Mouse (Mus musculus) forebrain, postnatal 0 days (tissue): ENCODE measurements around the gene Iscu. TPM values are rescaled to one million over a fixed set of nuclear protein-coding genes. Genes with fewer than 3 reads are reported as not detected.
A peak's percentile ranks its signal among the peaks of the same experiment; 100 is the strongest.

Source experiments
- ATAC-seq: fragments of 200-750 bp; cut with Nextera tagmentation; 2 replicates; pipeline ENCODE4 v1.8.0; 2017; ENCODE audit warnings: mild to moderate bottlenecking, moderate library complexity
- DNase-seq: peaks from one replicate; pipeline ENCODE4 v3.0.0-alpha.2; 2015
- H3K27ac ChIP-seq: fragments of 300-500 bp; sonication (generic); 2 replicates; pipeline ENCODE4 v1.5.1; 2014; ENCODE audit warnings: low read depth, mild to moderate bottlenecking, antibody characterized with exemption, low read length, moderate library complexity, mixed read lengths
- H3K27me3 ChIP-seq: fragments of 300-500 bp; sonication (generic); 2 replicates; pipeline ENCODE4 v1.6.1; 2014; ENCODE audit warnings: mild to moderate bottlenecking, low read length, mixed read lengths; ENCODE audit not compliant: insufficient read depth
- H3K36me3 ChIP-seq: fragments of 300-500 bp; sonication (generic); 2 replicates; pipeline ENCODE4 v1.6.1; 2014; ENCODE audit warnings: mild to moderate bottlenecking, moderate library complexity; ENCODE audit not compliant: insufficient read depth
- H3K4me1 ChIP-seq: fragments of 300-500 bp; sonication (generic); 2 replicates; pipeline ENCODE4 v1.6.1; 2014; ENCODE audit warnings: antibody characterized with exemption; ENCODE audit not compliant: insufficient read depth
- H3K4me2 ChIP-seq: fragments of 300-500 bp; sonication (generic); 2 replicates; pipeline ENCODE4 v1.6.1; 2014; ENCODE audit warnings: low read depth, mild to moderate bottlenecking, moderate library complexity
- H3K4me3 ChIP-seq: fragments of 300-500 bp; sonication (generic); 2 replicates; pipeline ENCODE4 v1.5.1; 2014; ENCODE audit warnings: low read depth, low read length, mixed read lengths
- H3K9ac ChIP-seq: fragments of 300-500 bp; sonication (generic); 2 replicates; pipeline ENCODE4 v1.6.1; 2014; ENCODE audit warnings: mild to moderate bottlenecking
- H3K9me3 ChIP-seq: fragments of 300-500 bp; sonication (generic); 2 replicates; pipeline ENCODE4 v1.6.1; 2016; ENCODE audit warnings: low read length
- CTCF ChIP-seq: sonication (generic); IDR thresholded peaks from 2 replicates; pipeline ENCODE4 v1.5.1; 2016; ENCODE audit warnings: antibody characterized with exemption, control low read depth, low read depth
- WGBS: fragments of 180-500 bp; shearing (Covaris S2); extraction: QIAGEN DNeasy Blood & Tissue Kit; methylation state at CpG from one replicate; pipeline ENCODE4 v1.1.7; 2014; 5-methylcytosine and 5-hydroxymethylcytosine counted together
- polyA plus RNA-seq: library from polyadenylated mRNA; unstranded; fragments of >200 nt; fragmentation: Nextera tagmentation; extraction: Ambion mirVana; gene quantifications from 2 replicates; pipeline ENCODE4 v1.2.1, GENCODE M21; 2015
- total RNA-seq: library from RNA; depleted of rRNA; stranded (reverse); fragments of >200 nt; gene quantifications from 2 replicates; pipeline ENCODE4 v1.2.3, GENCODE M21; 2014; rRNA removed

The Iscu gene
- total and polyA plus RNA-seq, 2 experiments from 2014 or later = 67.2 to 98.9 TPM

DNA sequence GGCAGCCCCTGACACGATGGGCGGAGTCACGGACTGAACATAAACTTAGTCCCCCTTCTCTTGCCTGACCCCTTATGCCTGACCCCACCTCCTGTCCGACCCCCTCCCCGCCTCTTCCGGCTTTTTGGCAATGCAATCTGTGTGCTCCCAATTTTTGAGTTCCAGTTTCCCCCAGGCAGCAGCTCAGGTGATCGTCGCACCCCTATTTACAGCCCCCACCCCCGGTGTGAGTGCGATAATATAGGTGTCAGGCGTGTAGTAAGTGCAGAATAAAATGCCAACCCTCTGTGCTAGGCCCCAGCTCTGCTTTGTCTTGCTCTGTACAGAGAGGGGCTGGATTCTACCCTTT is 42.5 kb downstream of the Iscu start:
- H3K9ac ChIP-seq = no peak overlapping the region
- no peak for TF ChIP-seq CTCF
- no peak overlapping the region for H3K4me2 ChIP-seq
- H3K9me3 ChIP-seq = no peaks in the 10 kb centered on the region
- 56% methylated on average over 11 of the region's 11 CpGs for WGBS
- H3K4me1 ChIP-seq = 0 out of 2 replicates have a peak, but pooled peaks cover 2% of the 10 kb centered on the region
- ATAC-seq (no peak), DNase-seq (no peak)
- H3K4me3 ChIP-seq = no peak overlapping the region
- no peak overlapping the region for H3K27ac ChIP-seq
- no peaks in the 10 kb centered on the region for H3K36me3 ChIP-seq
- no peaks in the 10 kb centered on the region for H3K27me3 ChIP-seq

GRCm38 (mm10) chr5:113815638-113816152 is 43.1 kb downstream of the Iscu start:
- ATAC-seq (no peak), DNase-seq (peak; percentile 76)
- Histone ChIP-seq H3K4me1 (0 out of 2 replicates have a peak, but pooled peaks cover 2% of the 10 kb centered on the region), H3K9ac (0 out of 2 replicates have a peak overlapping the region, but pooled peaks have one; percentile 18), H3K27ac (no peak overlapping the region), H3K27me3 (no peaks in the 10 kb centered on the region), H3K4me3 (no peak overlapping the region), H3K36me3 (no peaks in the 10 kb centered on the region), H3K4me2 (no peak overlapping the region), H3K9me3 (no peaks in the 10 kb centered on the region)
- peak; percentile 80 for TF ChIP-seq CTCF
- 12% methylated on average over 15 of the region's 15 CpGs for WGBS

- ATAC-seq (peak; percentile 62; the same call in 1 of the 2 replicates), DNase-seq (peak; percentile 73)
- Histone ChIP-seq H3K4me2 (no peak overlapping the region), H3K4me3 (no peak overlapping the region), H3K9me3 (no peaks in the 10 kb centered on the region), H3K27ac (no peak overlapping the region), H3K4me1 (0 out of 2 replicates have a peak, but pooled peaks cover 2% of the 10 kb centered on the region), H3K27me3 (no peaks in the 10 kb centered on the region), H3K9ac (no peak overlapping the region), H3K36me3 (no peaks in the 10 kb centered on the region)
- WGBS = 60% methylated on average over 14 of the region's 14 CpGs
- no peak for TF ChIP-seq CTCF
These were observed 46.0 kb downstream of the Iscu start for GRCm38 (mm10) chr5:113818572-113818971.

DNA sequence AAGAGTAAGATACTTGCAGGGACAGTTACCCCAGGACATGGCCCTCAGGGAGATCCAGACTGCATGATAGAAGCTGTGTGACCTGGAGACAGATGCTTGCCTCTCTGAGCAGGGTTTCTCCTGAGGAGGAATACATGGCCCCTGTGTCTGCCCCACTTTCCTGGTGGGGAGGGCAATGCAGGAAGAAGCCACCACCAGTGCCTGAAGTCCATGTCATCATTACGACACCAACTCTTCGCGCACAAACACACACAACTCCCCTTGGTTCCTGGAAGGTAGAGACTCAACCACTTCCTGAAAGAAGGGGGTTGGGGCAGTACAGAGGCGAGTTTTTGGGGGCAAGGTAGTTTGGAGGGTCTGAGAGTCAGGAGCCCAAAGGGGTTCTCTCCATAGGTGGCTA is 51.7 kb downstream of the Iscu start:
- H3K27ac ChIP-seq = no peak overlapping the region
- no peaks in the 10 kb centered on the region for H3K27me3 ChIP-seq
- no peak overlapping the region for H3K4me2 ChIP-seq
- no peaks in the 10 kb centered on the region for H3K36me3 ChIP-seq
- no peaks in the 10 kb centered on the region for H3K9me3 ChIP-seq
- no peak overlapping the region for H3K9ac ChIP-seq
- DNase-seq (no peak), ATAC-seq (no peak)
- 88% methylated on average over 4 of the region's 4 CpGs for WGBS
- H3K4me1 ChIP-seq = no peaks in the 10 kb centered on the region
- no peak for TF ChIP-seq CTCF
- no peak overlapping the region for H3K4me3 ChIP-seq

DNA sequence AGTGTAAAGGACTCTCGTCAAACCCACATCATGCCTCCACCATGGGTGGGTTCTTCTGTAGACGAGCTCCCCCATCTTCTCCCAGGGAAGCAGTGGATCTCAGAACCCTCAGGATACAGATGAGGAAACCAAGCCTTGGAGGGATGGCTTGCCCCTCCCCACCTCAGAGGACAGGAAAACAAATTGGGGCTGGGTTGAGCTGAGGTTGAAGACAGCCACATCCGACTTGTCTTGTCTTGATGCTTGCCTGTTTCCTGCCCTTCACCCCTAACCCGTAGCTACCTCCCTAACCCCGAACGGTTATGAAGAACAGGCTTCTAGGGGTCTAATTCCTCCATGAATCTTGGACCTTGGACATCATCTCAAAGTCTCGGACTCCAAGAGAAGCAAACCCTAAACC is 53.0 kb downstream of the Iscu start:
- Histone ChIP-seq H3K36me3 (no peaks in the 10 kb centered on the region), H3K27ac (no peak overlapping the region), H3K27me3 (no peaks in the 10 kb centered on the region), H3K9me3 (no peaks in the 10 kb centered on the region), H3K9ac (no peak overlapping the region), H3K4me1 (no peaks in the 10 kb centered on the region), H3K4me3 (no peak overlapping the region), H3K4me2 (no peak overlapping the region)
- DNase-seq (no peak), ATAC-seq (no peak)
- no peak for TF ChIP-seq CTCF
- WGBS = 85% methylated on average over 7 of the region's 7 CpGs

DNA sequence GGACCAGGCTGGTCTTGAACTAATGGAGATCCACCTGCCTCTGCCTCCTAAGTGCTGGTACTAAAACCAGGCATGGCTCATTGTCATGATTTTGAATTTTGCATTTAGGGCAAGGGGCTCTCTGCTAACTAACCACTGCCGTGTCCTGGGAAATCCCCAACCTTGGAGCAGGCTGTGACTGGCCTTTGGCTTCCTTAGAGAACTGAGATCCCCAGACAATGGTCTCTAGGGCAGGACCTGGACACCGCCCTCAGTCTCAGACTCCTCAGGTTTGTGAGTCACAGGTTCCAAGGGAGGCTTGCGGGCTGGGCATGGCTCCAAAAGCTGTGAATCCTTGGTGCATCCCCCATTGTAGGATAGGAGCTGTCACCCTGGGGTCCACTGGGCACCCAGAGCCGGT is 54.1 kb downstream of the Iscu start:
- H3K27me3 ChIP-seq = no peaks in the 10 kb centered on the region
- no peaks in the 10 kb centered on the region for H3K4me1 ChIP-seq
- ATAC-seq = no peak
- WGBS = 87% methylated on average over 4 of the region's 4 CpGs
- DNase-seq = no peak
- H3K9me3 ChIP-seq = no peaks in the 10 kb centered on the region
- H3K36me3 ChIP-seq = no peaks in the 10 kb centered on the region
- H3K27ac ChIP-seq = no peak overlapping the region
- no peak for TF ChIP-seq CTCF
- H3K9ac ChIP-seq = no peak overlapping the region
- no peak overlapping the region for H3K4me3 ChIP-seq
- no peak overlapping the region for H3K4me2 ChIP-seq

Other genes starting within 250 kb of the Iscu start
- gene Cmklr1, start 122.3 kb upstream of the Iscu start, total RNA-seq = 0.92 and 2.7 TPM in 2 replicates
- gene Cmklr1, start 122.3 kb upstream of the Iscu start, polyA plus RNA-seq = 0.72 and 1.4 TPM in 2 replicates
- gene 1700069L16Rik, start 48.0 kb upstream of the Iscu start, total RNA-seq = not detected in 2 replicates
- gene 1700069L16Rik, start 48.0 kb upstream of the Iscu start, polyA plus RNA-seq = not detected in 2 replicates
- 9.2 TPM in 2 replicates for gene Ficd, start 36.9 kb upstream of the Iscu start, total RNA-seq
- gene Ficd, start 36.9 kb upstream of the Iscu start, polyA plus RNA-seq = 6.9 and 8.0 TPM in 2 replicates
- gene Sart3, start 238 bp upstream of the Iscu start, total RNA-seq = 47.4 and 54.0 TPM in 2 replicates
- 21.6 and 28.5 TPM in 2 replicates for gene Sart3, start 238 bp upstream of the Iscu start, polyA plus RNA-seq
- gene Tmem119, start 27.8 kb downstream of the Iscu start, total RNA-seq = 5.8 and 8.2 TPM in 2 replicates
- 5.9 and 7.1 TPM in 2 replicates for gene Tmem119, start 27.8 kb downstream of the Iscu start, polyA plus RNA-seq
- gene Selplg, start 59.9 kb downstream of the Iscu start, total RNA-seq = 1.1 and 1.3 TPM in 2 replicates
- 1.8 and 2.4 TPM in 2 replicates for gene Selplg, start 59.9 kb downstream of the Iscu start, polyA plus RNA-seq
- 159 and 178 TPM in 2 replicates for gene Coro1c, start 136.0 kb downstream of the Iscu start, total RNA-seq
- gene Coro1c, start 136.0 kb downstream of the Iscu start, polyA plus RNA-seq = 148 and 167 TPM in 2 replicates
- 7.9 and 11.5 TPM in 2 replicates for gene Ssh1, start 221.1 kb downstream of the Iscu start, total RNA-seq
- 8.2 and 10.4 TPM in 2 replicates for gene Ssh1, start 221.1 kb downstream of the Iscu start, polyA plus RNA-seq
- not detected in 2 replicates for gene Dao, start 231.0 kb downstream of the Iscu start, total RNA-seq
- gene Dao, start 231.0 kb downstream of the Iscu start, polyA plus RNA-seq = not detected in 2 replicates